Mouse (Mus musculus) heart, embryonic 16.5 days (tissue): Measurements from ENCODE around the gene Spcs2. TPM values are rescaled to one million over a fixed set of nuclear protein-coding genes. Genes with fewer than 3 reads are reported as not detected.

Experiments
- ATAC-seq: fragments of 200-750 bp; cut with Nextera tagmentation; replicated peaks from 2 replicates; pipeline ENCODE4 v1.8.0; 2017; ENCODE audit warnings: moderate number of reproducible peaks; ENCODE audit not compliant: insufficient read depth, low FRiP score; ENCODE audit errors: extremely low read depth
- H3K27ac ChIP-seq: fragments of 300-500 bp; sonication (generic); 2 replicates; pipeline ENCODE4 v1.5.1; 2014; ENCODE audit warnings: mild to moderate bottlenecking, low read length, control low read depth, moderate library complexity
- H3K27me3 ChIP-seq: fragments of 300-500 bp; sonication (generic); 2 replicates; pipeline ENCODE4 v1.6.1; 2014; ENCODE audit warnings: low read length, mixed read lengths; ENCODE audit not compliant: control insufficient read depth, insufficient read depth
- H3K36me3 ChIP-seq: fragments of 300-500 bp; sonication (generic); 2 replicates; pipeline ENCODE4 v1.6.1; 2014; ENCODE audit not compliant: control insufficient read depth, insufficient read depth
- H3K4me1 ChIP-seq: fragments of 300-500 bp; sonication (generic); 2 replicates; pipeline ENCODE4 v1.6.1; 2014; ENCODE audit warnings: low read length, mixed read lengths; ENCODE audit not compliant: control insufficient read depth, insufficient read depth
- H3K4me2 ChIP-seq: fragments of 300-500 bp; sonication (generic); 2 replicates; pipeline ENCODE4 v1.6.1; 2014; ENCODE audit warnings: low read depth, mild to moderate bottlenecking, control low read depth, low read length
- H3K4me3 ChIP-seq: fragments of 300-500 bp; sonication (generic); 2 replicates; pipeline ENCODE4 v1.5.1; 2014; ENCODE audit warnings: mild to moderate bottlenecking, control low read depth, low read length
- H3K9ac ChIP-seq: fragments of 300-500 bp; sonication (generic); 2 replicates; pipeline ENCODE4 v1.6.1; 2014; ENCODE audit warnings: low read length, control low read depth
- H3K9me3 ChIP-seq: fragments of 300-500 bp; sonication (generic); replicated peaks from 2 replicates; pipeline ENCODE4 v1.6.1; 2016; ENCODE audit warnings: low read length; ENCODE audit not compliant: control insufficient read depth
- WGBS: fragments of 180-500 bp; shearing (Covaris S2); extraction: QIAGEN DNeasy Blood & Tissue Kit; methylation state at CpG from one replicate; pipeline ENCODE4 v1.1.7; 2014; 5-methylcytosine and 5-hydroxymethylcytosine counted together
- polyA plus RNA-seq: library from polyadenylated mRNA; unstranded; fragments of >200 nt; fragmentation: Nextera tagmentation; extraction: Ambion mirVana; gene quantifications from 2 replicates; pipeline ENCODE4 v1.2.1, GENCODE M21; 2015

Spcs2 gene
- polyA plus RNA-seq, 1 experiment from 2014 or later, result 224 TPM

DNA sequence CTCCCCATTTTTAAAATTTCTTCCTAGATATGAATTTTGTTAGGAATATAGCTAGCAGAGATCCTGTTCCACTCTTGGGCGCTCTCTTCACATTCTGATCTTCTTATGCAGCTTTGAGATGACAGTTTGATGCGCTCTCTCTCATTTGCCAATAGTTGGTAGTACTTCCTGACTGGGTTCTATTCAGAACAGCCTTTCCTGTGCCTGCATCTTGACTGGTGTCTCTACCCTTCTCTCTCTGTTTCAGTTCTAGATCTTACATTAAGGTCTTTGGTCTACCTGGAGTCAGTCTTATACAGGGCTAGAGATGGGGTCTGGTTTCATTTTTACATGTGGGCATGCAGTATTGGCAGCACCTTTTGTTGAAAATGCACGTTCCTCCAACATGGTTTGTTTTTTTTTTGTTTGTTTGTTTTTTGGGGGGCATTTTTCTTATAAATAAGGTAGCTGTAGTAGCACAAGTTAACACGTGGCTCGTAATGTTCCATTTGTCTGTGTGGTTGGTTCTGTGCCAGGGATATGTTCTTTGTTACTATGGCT, 28.9 kb downstream of the Spcs2 start:
- H3K4me3 ChIP-seq, result no peak overlapping the region
- no peak for ATAC-seq
- no peaks in the 10 kb centered on the region for H3K27me3 ChIP-seq
- no peaks in the 10 kb centered on the region for H3K9me3 ChIP-seq
- H3K4me2 ChIP-seq, result no peak overlapping the region
- H3K9ac ChIP-seq, result no peak overlapping the region
- H3K36me3 ChIP-seq, result peaks cover 10% of the 10 kb centered on the region; the same call in 1 of the 2 replicates
- WGBS, result 82% methylated on average over 5 of the region's 5 CpGs
- peaks cover 20% of the 10 kb centered on the region for H3K4me1 ChIP-seq
- no peak overlapping the region for H3K27ac ChIP-seq

DNA sequence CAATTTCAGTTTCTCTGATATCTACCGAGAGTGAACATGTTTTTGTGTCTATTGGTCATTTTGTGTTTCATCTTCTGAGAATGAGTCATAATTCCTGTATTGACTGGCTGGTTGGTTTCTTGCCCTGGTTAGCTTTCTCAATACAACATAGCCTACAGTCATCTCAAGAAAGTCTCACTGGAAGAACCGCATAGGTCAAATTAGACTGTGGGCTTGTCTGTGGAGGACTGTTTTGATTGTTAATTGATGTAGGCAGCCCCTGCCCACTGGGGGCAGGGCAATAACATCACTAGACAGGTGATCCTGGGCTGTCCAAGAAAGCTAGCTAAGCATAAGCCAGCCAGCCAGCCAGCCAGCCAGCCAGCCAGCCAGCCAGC, 29.4 kb downstream of the Spcs2 start:
- H3K4me3 ChIP-seq, result no peak overlapping the region
- no peak overlapping the region for H3K27ac ChIP-seq
- H3K9ac ChIP-seq, result no peak overlapping the region
- H3K4me1 ChIP-seq, result peaks cover 20% of the 10 kb centered on the region
- ATAC-seq, result no peak
- 80% methylated on average over 2 of the region's 2 CpGs for WGBS
- no peak overlapping the region for H3K4me2 ChIP-seq
- peaks cover 10% of the 10 kb centered on the region; the same call in 1 of the 2 replicates for H3K36me3 ChIP-seq
- H3K27me3 ChIP-seq, result no peaks in the 10 kb centered on the region
- H3K9me3 ChIP-seq, result no peaks in the 10 kb centered on the region

DNA sequence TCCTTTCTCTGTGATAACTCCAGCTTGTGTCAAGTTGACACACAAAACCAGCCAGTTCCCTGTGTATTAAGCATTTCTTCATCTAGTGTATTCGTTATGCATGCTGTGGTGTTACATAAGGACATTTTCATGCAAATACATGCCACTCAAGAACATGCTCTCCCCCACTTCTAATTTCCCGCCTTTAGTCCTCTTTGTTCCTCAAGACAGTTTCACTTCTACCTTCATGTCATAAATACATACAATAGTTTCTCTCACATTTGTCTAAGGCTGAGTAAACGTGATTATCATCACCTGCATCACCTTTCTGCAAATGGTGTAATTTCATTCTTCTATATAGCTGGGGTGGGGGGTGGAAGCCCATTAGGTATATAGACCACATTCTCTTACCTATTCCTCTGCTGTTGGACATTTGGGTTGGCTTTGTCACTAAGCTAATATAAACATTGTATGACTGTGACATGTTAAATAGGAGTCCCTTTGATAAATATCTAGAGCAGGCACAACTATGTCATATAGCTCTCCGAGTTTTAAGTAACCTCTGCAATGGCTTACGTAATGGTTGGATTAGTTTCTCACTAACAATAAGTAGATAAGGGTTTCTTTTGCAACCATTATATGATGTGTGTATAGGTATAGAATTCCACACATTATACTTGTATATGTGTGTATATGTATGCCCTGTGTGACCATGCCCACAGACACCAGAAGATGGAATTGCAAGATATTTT, 30.0 kb downstream of the Spcs2 start:
- ATAC-seq, result no peak
- H3K27ac ChIP-seq, result no peak overlapping the region

DNA sequence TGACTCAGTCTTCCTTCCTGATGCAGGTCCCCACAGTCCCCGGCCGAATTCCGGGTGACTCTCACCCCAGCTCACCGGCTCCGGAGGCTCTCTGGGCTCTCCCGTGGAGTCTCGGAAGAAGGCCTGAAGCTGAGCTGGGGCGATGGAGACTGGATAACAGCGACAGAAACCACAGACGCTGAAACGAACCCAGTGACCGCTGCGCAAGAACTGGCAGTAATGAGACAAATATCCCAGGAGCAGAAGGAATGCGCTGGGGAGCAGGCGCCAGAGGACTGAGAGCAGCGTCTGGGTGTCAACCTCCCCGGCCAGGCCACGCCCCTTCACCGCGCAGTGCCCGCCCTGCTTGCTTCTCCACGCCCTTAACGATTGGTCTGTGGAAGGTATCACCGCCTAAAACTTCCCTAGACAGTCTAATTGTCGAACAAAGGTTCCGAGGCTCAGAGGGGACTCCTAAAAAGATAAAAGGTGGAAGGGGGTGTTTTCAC, 35.1 kb downstream of the Spcs2 start, which contains the start of gene Neu3:
Neu3 (minus strand) TSS at position 335 of the 488 bp plus-strand sequence.
- Histone ChIP-seq H3K27ac (peak within 1 kb of the TSS; percentile 93), H3K4me2 (peak within 1 kb of the TSS; percentile 72), H3K4me1 (peaks cover 16% of the 10 kb centered on the region), H3K4me3 (peak within 1 kb of the TSS; percentile 69), H3K9me3 (no peaks in the 10 kb centered on the region), H3K9ac (peak within 1 kb of the TSS; percentile 83), H3K36me3 (no peaks in the 10 kb centered on the region), H3K27me3 (no peaks in the 10 kb centered on the region)
- WGBS, result under 1% methylated on average over 26 of the region's 26 CpGs
- peak; percentile 98 for ATAC-seq

More for the DNA sequence above, 30.0 kb downstream of the Spcs2 start:
- Histone ChIP-seq H3K27me3 (no peaks in the 10 kb centered on the region), H3K4me2 (no peak overlapping the region), H3K4me1 (peaks cover 20% of the 10 kb centered on the region), H3K9me3 (no peaks in the 10 kb centered on the region), H3K36me3 (peaks cover 5% of the 10 kb centered on the region; the same call in 1 of the 2 replicates), H3K4me3 (no peak overlapping the region), H3K9ac (no peak overlapping the region)
- 77% methylated on average over 5 of the region's 5 CpGs for WGBS

DNA sequence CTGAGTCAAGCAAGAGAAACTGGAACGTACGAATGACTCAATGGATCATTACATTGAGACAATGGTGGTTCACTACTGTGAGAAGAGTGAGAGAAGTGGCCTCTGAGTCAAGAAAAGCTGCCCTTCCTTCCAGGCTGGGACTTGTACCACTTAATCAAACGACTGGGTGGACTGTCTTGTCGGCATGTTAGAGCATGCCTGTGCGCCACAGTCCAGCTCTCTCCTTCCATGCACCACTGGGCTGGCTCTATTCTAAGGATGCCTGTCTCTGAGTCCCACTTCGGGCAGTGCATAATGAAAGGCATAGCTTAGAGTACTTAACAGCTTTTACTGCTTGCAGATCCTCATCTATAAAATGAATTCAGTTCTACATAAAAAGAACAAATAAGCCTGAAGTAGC, 37.2 kb downstream of the Spcs2 start:
- H3K4me1 ChIP-seq, result peaks cover 21% of the 10 kb centered on the region
- H3K9me3 ChIP-seq, result no peaks in the 10 kb centered on the region
- no peak overlapping the region for H3K9ac ChIP-seq
- no peak overlapping the region for H3K4me3 ChIP-seq
- peak overlapping the region; percentile 5; the same call in 1 of the 2 replicates for H3K4me2 ChIP-seq
- WGBS, result 55% methylated on average over 6 of the region's 6 CpGs
- H3K36me3 ChIP-seq, result no peaks in the 10 kb centered on the region
- H3K27ac ChIP-seq, result no peak overlapping the region
- H3K27me3 ChIP-seq, result no peaks in the 10 kb centered on the region
- no peak for ATAC-seq

DNA sequence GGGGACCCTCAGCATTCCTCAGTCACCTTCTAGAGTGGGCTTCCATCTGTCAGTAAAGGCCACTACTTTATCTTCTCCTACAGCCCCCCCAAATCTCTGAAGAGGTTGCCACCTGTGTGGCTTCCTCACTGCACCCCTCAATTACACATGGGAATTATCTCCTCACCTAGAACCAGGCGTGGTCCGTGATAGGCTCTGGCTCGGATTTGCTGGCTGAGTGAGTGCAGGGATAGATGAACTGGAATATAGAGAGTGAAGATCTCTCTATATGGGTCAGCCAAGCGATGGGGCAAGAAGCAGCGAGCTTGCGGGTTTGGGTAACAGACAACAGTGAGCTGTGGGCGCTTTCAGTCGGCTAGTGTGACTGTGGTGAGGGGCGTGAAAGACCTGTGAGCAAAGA, 37.8 kb downstream of the Spcs2 start:
- Histone ChIP-seq H3K36me3 (no peaks in the 10 kb centered on the region), H3K4me2 (peak overlapping the region; percentile 5), H3K4me3 (no peak overlapping the region), H3K4me1 (peaks cover 21% of the 10 kb centered on the region), H3K27ac (peak overlapping the region; percentile 46), H3K9ac (no peak overlapping the region), H3K27me3 (no peaks in the 10 kb centered on the region), H3K9me3 (no peaks in the 10 kb centered on the region)
- no peak for ATAC-seq
- WGBS, result 70% methylated on average over 9 of the region's 9 CpGs

DNA sequence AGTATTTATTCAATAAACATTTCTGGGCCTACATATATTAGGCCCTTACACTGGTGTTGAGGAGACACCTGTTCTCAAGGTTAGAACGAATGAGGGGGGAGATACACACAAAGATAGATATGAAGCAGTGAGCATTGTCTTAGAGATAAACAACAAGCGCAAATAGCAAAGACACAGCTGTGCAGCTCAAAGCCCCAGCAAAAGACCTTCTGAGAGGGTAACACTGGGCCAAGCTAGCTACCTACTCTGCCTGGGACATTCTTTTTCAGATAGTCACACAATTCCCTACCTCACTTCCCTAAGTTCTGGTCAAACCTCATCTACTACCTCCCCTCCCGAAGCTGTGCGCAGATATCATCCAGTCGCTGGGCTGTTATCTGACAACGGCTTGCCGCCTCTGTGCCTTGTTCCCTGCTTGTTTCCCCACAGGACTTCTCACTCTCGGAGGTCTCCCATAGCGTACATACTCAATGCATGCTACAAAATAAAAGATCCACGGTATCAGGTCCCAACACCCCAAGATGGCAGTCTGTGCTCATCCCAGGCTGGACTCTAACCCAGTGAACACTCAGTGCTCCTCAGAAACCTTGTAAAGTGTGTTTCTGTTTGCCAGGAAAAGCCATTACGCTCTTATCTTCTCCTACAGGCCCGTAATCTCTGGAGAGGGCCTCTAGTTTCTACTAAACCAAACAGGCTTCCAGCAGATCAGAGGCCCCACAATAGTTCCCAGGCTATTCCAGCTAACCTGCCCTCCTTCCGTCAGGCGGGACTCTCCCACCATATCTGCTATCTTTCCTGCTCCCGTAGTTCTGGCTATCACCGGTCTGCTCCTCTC, 38.4 kb downstream of the Spcs2 start:
- ATAC-seq, result no peak
- H3K27ac ChIP-seq, result peak overlapping the region; percentile 46
- peak overlapping the region; percentile 5 for H3K4me2 ChIP-seq
- H3K36me3 ChIP-seq, result no peaks in the 10 kb centered on the region
- no peaks in the 10 kb centered on the region for H3K9me3 ChIP-seq
- no peak overlapping the region for H3K9ac ChIP-seq
- no peaks in the 10 kb centered on the region for H3K27me3 ChIP-seq
- H3K4me3 ChIP-seq, result no peak overlapping the region
- WGBS, result 34% methylated on average over 16 of the region's 16 CpGs
- H3K4me1 ChIP-seq, result peaks cover 21% of the 10 kb centered on the region

DNA sequence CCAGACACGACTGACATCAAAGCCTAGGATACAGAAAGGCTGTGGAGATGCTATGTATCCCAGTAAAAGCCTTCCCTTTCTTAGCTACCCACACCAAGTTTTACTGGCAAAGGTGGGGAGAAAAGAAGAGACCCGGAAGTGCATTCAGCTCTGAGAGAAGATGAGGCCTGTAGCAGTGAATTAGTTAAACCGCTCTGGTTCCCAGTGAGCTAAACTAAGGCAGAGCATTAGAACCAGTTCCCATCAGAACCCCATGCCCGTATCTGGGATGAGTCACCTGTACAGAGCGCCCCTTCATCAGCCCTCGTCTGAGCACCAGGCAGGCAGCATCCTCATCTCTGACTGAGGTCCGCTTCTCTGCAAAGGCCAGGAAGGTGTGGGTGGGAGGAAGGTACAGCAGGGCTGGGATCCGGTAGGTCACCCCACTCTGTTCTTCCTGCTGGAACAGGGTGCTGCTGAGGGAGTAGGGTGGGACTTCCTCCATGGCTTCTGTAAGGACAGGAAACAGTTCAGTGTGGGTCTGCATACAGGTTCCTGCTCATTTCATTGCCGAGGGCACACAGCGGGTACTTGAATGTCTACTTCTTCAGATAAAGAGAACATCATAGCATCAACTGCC, 40.1 kb downstream of the Spcs2 start:
- ATAC-seq, result no peak
- Histone ChIP-seq H3K36me3 (no peaks in the 10 kb centered on the region), H3K9me3 (no peaks in the 10 kb centered on the region), H3K27ac (no peak overlapping the region), H3K4me2 (no peak overlapping the region), H3K4me3 (no peak overlapping the region), H3K27me3 (no peaks in the 10 kb centered on the region), H3K9ac (no peak overlapping the region), H3K4me1 (peaks cover 17% of the 10 kb centered on the region)
- 77% methylated on average over 10 of the region's 10 CpGs for WGBS
